Mouse (Mus musculus) liver, postnatal 0 days (tissue): Measurements from ENCODE around the gene Tekt5.

Experiments used
- CTCF ChIP-seq: sonication (generic); IDR thresholded peaks from 2 replicates; pipeline ENCODE4 v1.5.1; 2016; ENCODE audit warnings: antibody characterized with exemption, low read depth
- EP300 ChIP-seq: IDR thresholded peaks from 2 replicates; pipeline ENCODE4 v1.6.1; 2016; ENCODE audit warnings: antibody characterized with exemption, low read depth, mild to moderate bottlenecking

- TF ChIP-seq CTCF (no peak), EP300 (no peak)
Measured at GRCm38 (mm10) chr16:10438055-10438454, 42.8 kb upstream of the Tekt5 start.
